Mouse (Mus musculus) kidney, adult 2 months (tissue): Measurements from ENCODE around the gene Ccl24. TPM values are rescaled to one million over a fixed set of nuclear protein-coding genes. Genes with fewer than 3 reads are reported as not detected.

ENCODE experiments used
- DNase-seq: peaks from one replicate; pipeline ENCODE4 v3.0.0; 2021
- H3K27ac ChIP-seq: fragments of 200-500 bp; 2 replicates; pipeline ENCODE4 v1.5.1; 2012; ENCODE audit warnings: low read depth, low read length, control low read depth, inconsistent platforms; ENCODE audit not compliant: insufficient read depth
- H3K27me3 ChIP-seq: fragments of 200-500 bp; replicated peaks from 2 replicates; pipeline ENCODE4 v1.6.1; 2012; ENCODE audit warnings: mild to moderate bottlenecking, moderate library complexity, low read length, inconsistent platforms; ENCODE audit not compliant: control insufficient read depth, insufficient read depth
- H3K36me3 ChIP-seq: fragments of 200-500 bp; 2 replicates; pipeline ENCODE4 v1.6.1; 2012; ENCODE audit warnings: mild to moderate bottlenecking, moderate library complexity, low read length, inconsistent platforms; ENCODE audit not compliant: control insufficient read depth, insufficient read depth
- H3K4me1 ChIP-seq: fragments of 200-500 bp; 2 replicates; pipeline ENCODE4 v1.6.1; 2011; ENCODE audit warnings: low read length; ENCODE audit not compliant: control insufficient read depth, insufficient read depth
- H3K4me3 ChIP-seq: fragments of 200-500 bp; 2 replicates; pipeline ENCODE4 v1.5.1; 2011; ENCODE audit warnings: mild to moderate bottlenecking, low read depth, low read length, control low read depth; ENCODE audit not compliant: insufficient read depth
- CTCF ChIP-seq: fragments of 200-500 bp; conservative IDR thresholded peaks from 2 replicates; pipeline ENCODE4 v1.5.1; 2011; ENCODE audit warnings: low read depth, mild to moderate bottlenecking, control low read depth, low read length, moderate library complexity, mixed read lengths; ENCODE audit not compliant: insufficient read depth, insufficient read length
- POLR2A ChIP-seq: fragments of 200-500 bp; IDR thresholded peaks from one replicate; pipeline ENCODE4 v1.6.1; 2011; ENCODE audit warnings: low read depth, low read length, control low read depth
- WGBS: fragments of 180-500 bp; shearing (Covaris S2); methylation state at CpG from one replicate; pipeline ENCODE4 v1.1.7; 2018; 5-methylcytosine and 5-hydroxymethylcytosine counted together
- polyA plus RNA-seq: library from polyadenylated mRNA; depleted of rRNA; stranded (reverse); fragments of >200 nt; gene quantifications from 2 replicates; pipeline ENCODE4 v1.2.3, GENCODE M21; 2012

Ccl24 gene
- polyA plus RNA-seq, 1 experiment = 1.0 TPM

- WGBS = 83% methylated on average over 2 of the region's 2 CpGs
- Histone ChIP-seq H3K36me3 (no peaks in the 10 kb centered on the region), H3K27ac (no peak overlapping the region), H3K27me3 (no peaks in the 10 kb centered on the region), H3K4me3 (no peak overlapping the region), H3K4me1 (no peaks in the 10 kb centered on the region)
- TF ChIP-seq CTCF (no peak), POLR2A (no peak)
- no peak for DNase-seq
Observed at GRCm38 (mm10) chr5:135547990-135548389, 24.9 kb downstream of the Ccl24 start.

- Histone ChIP-seq H3K27me3 (no peaks in the 10 kb centered on the region), H3K27ac (peak within 1 kb of the TSS; percentile 54; the same call in 1 of the 2 replicates), H3K4me1 (no peaks in the 10 kb centered on the region), H3K36me3 (no peaks in the 10 kb centered on the region), H3K4me3 (peak within 1 kb of the TSS; percentile 66)
- TF ChIP-seq POLR2A (no peak), CTCF (peak; percentile 54)
- under 1% methylated on average over 46 of the region's 46 CpGs for WGBS
- DNase-seq = peak; percentile 100
Observed at GRCm38 (mm10) chr5:135544865-135545797, 27.7 kb downstream of the Ccl24 start, which contains the start of gene Hip1. Gene Hip1, minus strand, starts transcription at chr5:135545120.

GRCm38 (mm10) chr5:135544032-135544558 is 28.8 kb downstream of the Ccl24 start:
- Histone ChIP-seq H3K4me1 (no peaks in the 10 kb centered on the region), H3K27me3 (no peaks in the 10 kb centered on the region), H3K27ac (peak overlapping the region; percentile 54; the same call in 1 of the 2 replicates), H3K4me3 (peak overlapping the region; percentile 66), H3K36me3 (no peaks in the 10 kb centered on the region)
- 11% methylated on average over 15 of the region's 15 CpGs for WGBS
- no peak for TF ChIP-seq CTCF
- TF ChIP-seq POLR2A = no peak
- peak; percentile 46 for DNase-seq

GRCm38 (mm10) chr5:135537794-135538214 is 35.0 kb downstream of the Ccl24 start:
- no peak overlapping the region for H3K27ac ChIP-seq
- DNase-seq = no peak
- 76% methylated on average over 10 of the region's 10 CpGs for WGBS

GRCm38 (mm10) chr5:135537326-135537725 is 35.5 kb downstream of the Ccl24 start:
- H3K4me1 ChIP-seq = no peaks in the 10 kb centered on the region
- DNase-seq = peak; percentile 70
- no peak overlapping the region for H3K27ac ChIP-seq
- TF ChIP-seq CTCF = no peak
- no peak for TF ChIP-seq POLR2A
- H3K4me3 ChIP-seq = no peak overlapping the region
- WGBS = 63% methylated on average over 4 of the region's 4 CpGs
- no peaks in the 10 kb centered on the region for H3K36me3 ChIP-seq
- no peaks in the 10 kb centered on the region for H3K27me3 ChIP-seq

More at GRCm38 (mm10) chr5:135537794-135538214, 35.0 kb downstream of the Ccl24 start:
- Histone ChIP-seq H3K4me3 (no peak overlapping the region), H3K4me1 (no peaks in the 10 kb centered on the region), H3K36me3 (no peaks in the 10 kb centered on the region), H3K27me3 (no peaks in the 10 kb centered on the region)
- TF ChIP-seq CTCF (no peak), POLR2A (no peak)

GRCm38 (mm10) chr5:135535867-135536266 is 37.0 kb downstream of the Ccl24 start:
- no peak for TF ChIP-seq CTCF
- no peak for TF ChIP-seq POLR2A
- Histone ChIP-seq H3K4me3 (no peak overlapping the region), H3K36me3 (no peaks in the 10 kb centered on the region), H3K27me3 (no peaks in the 10 kb centered on the region), H3K27ac (no peak overlapping the region), H3K4me1 (no peaks in the 10 kb centered on the region)
- DNase-seq = no peak

- H3K27ac ChIP-seq = peak overlapping the region; percentile 89
- no peak overlapping the region for H3K4me3 ChIP-seq
- no peaks in the 10 kb centered on the region for H3K27me3 ChIP-seq
- WGBS = 42% methylated on average over 10 of the region's 10 CpGs
- H3K4me1 ChIP-seq = 0 out of 2 replicates have a peak, but pooled peaks cover 2% of the 10 kb centered on the region
- DNase-seq = peak; percentile 91
- no peaks in the 10 kb centered on the region for H3K36me3 ChIP-seq
- TF ChIP-seq POLR2A (no peak), CTCF (no peak)
Observed at GRCm38 (mm10) chr5:135533431-135533830, 39.4 kb downstream of the Ccl24 start.
